Mouse (Mus musculus) intestine, postnatal 0 days (tissue): Measurements from ENCODE around the gene Otulin. TPM values are rescaled to one million over a fixed set of nuclear protein-coding genes. Genes with fewer than 3 reads are reported as not detected.
A peak's percentile ranks its signal among the peaks of the same experiment; 100 is the strongest.

Source experiments
- ATAC-seq: fragments of 200-750 bp; cut with Nextera tagmentation; 2 replicates; pipeline ENCODE4 v1.8.0; 2017; ENCODE audit warnings: mild to moderate bottlenecking, moderate TSS enrichment, moderate library complexity
- H3K27ac ChIP-seq: fragments of 300-500 bp; sonication (generic); 2 replicates; pipeline ENCODE4 v1.5.1; 2014; ENCODE audit warnings: mild to moderate bottlenecking, low read depth, low read length, moderate library complexity
- H3K27me3 ChIP-seq: fragments of 300-500 bp; sonication (generic); replicated peaks from 2 replicates; pipeline ENCODE4 v1.6.1; 2014; ENCODE audit warnings: low read length, mixed read lengths; ENCODE audit not compliant: control insufficient read depth, insufficient read depth
- H3K36me3 ChIP-seq: fragments of 300-500 bp; sonication (generic); 2 replicates; pipeline ENCODE4 v1.6.1; 2014; ENCODE audit warnings: mild to moderate bottlenecking, moderate library complexity; ENCODE audit not compliant: control insufficient read depth, insufficient read depth
- H3K4me1 ChIP-seq: fragments of 300-500 bp; sonication (generic); replicated peaks from 2 replicates; pipeline ENCODE4 v1.6.1; 2014; ENCODE audit warnings: antibody characterized with exemption, low read length, mixed read lengths; ENCODE audit not compliant: control insufficient read depth, insufficient read depth
- H3K4me2 ChIP-seq: fragments of 300-500 bp; sonication (generic); replicated peaks from 2 replicates; pipeline ENCODE4 v1.6.1; 2014; ENCODE audit warnings: low read depth, mild to moderate bottlenecking, moderate library complexity
- H3K4me3 ChIP-seq: fragments of 300-500 bp; sonication (generic); 2 replicates; pipeline ENCODE4 v1.5.1; 2014; ENCODE audit warnings: low read depth, low read length
- H3K9ac ChIP-seq: fragments of 300-500 bp; sonication (generic); 2 replicates; pipeline ENCODE4 v1.6.1; 2014; ENCODE audit warnings: mild to moderate bottlenecking, low read depth, low read length
- H3K9me3 ChIP-seq: fragments of 300-500 bp; sonication (generic); 2 replicates; pipeline ENCODE4 v1.6.1; 2016; ENCODE audit warnings: mixed run types; ENCODE audit not compliant: control insufficient read depth
- CTCF ChIP-seq: sonication (generic); IDR thresholded peaks from 2 replicates; pipeline ENCODE4 v1.5.1; 2016; ENCODE audit warnings: low read depth, mild to moderate bottlenecking, control low read depth, antibody characterized with exemption, moderate library complexity
- WGBS: fragments of 180-500 bp; shearing (Covaris S2); extraction: QIAGEN DNeasy Blood & Tissue Kit; methylation state at CpG from one replicate; pipeline ENCODE4 v1.1.7; 2014; 5-methylcytosine and 5-hydroxymethylcytosine counted together
- polyA plus RNA-seq: library from polyadenylated mRNA; unstranded; fragments of >200 nt; fragmentation: Nextera tagmentation; extraction: Ambion mirVana; gene quantifications from 2 replicates; pipeline ENCODE4 v1.2.1, GENCODE M21; 2015

The Otulin gene
- polyA plus RNA-seq, 1 experiment from 2014 or later, result 30.8 TPM

- no peak for TF ChIP-seq CTCF
- Histone ChIP-seq H3K4me3 (no peak overlapping the region), H3K4me1 (no peaks in the 10 kb centered on the region), H3K9ac (no peak overlapping the region), H3K4me2 (no peak overlapping the region), H3K36me3 (no peaks in the 10 kb centered on the region), H3K27me3 (no peaks in the 10 kb centered on the region), H3K27ac (no peak overlapping the region), H3K9me3 (no peaks in the 10 kb centered on the region)
- 82% methylated on average over 8 of the region's 8 CpGs for WGBS
- no peak for ATAC-seq
Observed at GRCm38 (mm10) chr15:27518026-27518425, 112.5 kb downstream of the Otulin start.

DNA sequence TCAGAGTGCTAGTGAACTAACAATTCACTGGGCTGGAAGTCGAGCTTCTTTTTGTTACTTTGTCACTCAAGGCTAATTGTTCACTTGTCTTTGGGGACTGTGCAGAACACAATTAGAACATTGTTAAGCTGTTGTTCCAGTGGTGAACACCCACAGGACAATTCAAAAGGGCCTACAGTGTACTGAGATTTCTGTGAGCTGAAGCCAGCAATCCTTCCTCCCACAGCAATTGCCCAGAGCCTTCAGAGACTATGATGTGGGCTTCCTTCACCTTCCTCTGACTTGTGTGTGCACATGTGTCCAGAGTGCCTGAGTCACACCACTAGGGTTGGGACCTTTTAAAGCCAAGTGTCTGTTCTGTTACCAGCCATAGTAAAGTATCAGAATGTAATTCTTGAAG, 113.6 kb downstream of the Otulin start:
- no peak for TF ChIP-seq CTCF
- 65% methylated on average over 1 of the region's 1 CpGs for WGBS
- H3K27ac ChIP-seq, result no peak overlapping the region
- H3K4me2 ChIP-seq, result no peak overlapping the region
- H3K36me3 ChIP-seq, result no peaks in the 10 kb centered on the region
- H3K4me1 ChIP-seq, result no peaks in the 10 kb centered on the region
- no peak overlapping the region for H3K9ac ChIP-seq
- no peak overlapping the region for H3K4me3 ChIP-seq
- H3K27me3 ChIP-seq, result no peaks in the 10 kb centered on the region
- no peaks in the 10 kb centered on the region for H3K9me3 ChIP-seq
- no peak for ATAC-seq

- ATAC-seq, result no peak
- WGBS, result 83% methylated on average over 17 of the region's 17 CpGs
- no peaks in the 10 kb centered on the region for H3K9me3 ChIP-seq
Observed at GRCm38 (mm10) chr15:27508982-27509381, 121.5 kb downstream of the Otulin start.

GRCm38 (mm10) chr15:27508169-27508568, 122.3 kb downstream of the Otulin start:
- Histone ChIP-seq H3K27me3 (no peaks in the 10 kb centered on the region), H3K9ac (no peak overlapping the region), H3K4me1 (peaks cover 20% of the 10 kb centered on the region), H3K27ac (peak overlapping the region; percentile 96; the same call in 1 of the 2 replicates), H3K4me3 (no peak overlapping the region), H3K36me3 (no peaks in the 10 kb centered on the region), H3K4me2 (no peak overlapping the region), H3K9me3 (no peaks in the 10 kb centered on the region)
- TF ChIP-seq CTCF, result no peak
- ATAC-seq, result no peak
- WGBS, result 81% methylated on average over 7 of the region's 7 CpGs

More at GRCm38 (mm10) chr15:27508982-27509381, 121.5 kb downstream of the Otulin start:
- H3K27ac ChIP-seq, result peak overlapping the region; percentile 47; the same call in 1 of the 2 replicates
- H3K9ac ChIP-seq, result no peak overlapping the region
- no peaks in the 10 kb centered on the region for H3K36me3 ChIP-seq
- peaks cover 11% of the 10 kb centered on the region for H3K4me1 ChIP-seq
- H3K4me2 ChIP-seq, result 0 out of 2 replicates have a peak overlapping the region, but pooled peaks have one; percentile 6
- H3K27me3 ChIP-seq, result no peaks in the 10 kb centered on the region
- TF ChIP-seq CTCF, result no peak
- H3K4me3 ChIP-seq, result no peak overlapping the region

GRCm38 (mm10) chr15:27506893-27507596, 123.4 kb downstream of the Otulin start:
- peaks cover 21% of the 10 kb centered on the region for H3K4me1 ChIP-seq
- H3K27me3 ChIP-seq, result no peaks in the 10 kb centered on the region
- WGBS, result 51% methylated on average over 15 of the region's 15 CpGs
- H3K4me3 ChIP-seq, result no peak overlapping the region
- no peak for TF ChIP-seq CTCF
- peak overlapping the region; percentile 53 for H3K4me2 ChIP-seq
- no peaks in the 10 kb centered on the region for H3K36me3 ChIP-seq
- peak overlapping the region; percentile 96 for H3K27ac ChIP-seq
- no peak overlapping the region for H3K9ac ChIP-seq
- no peaks in the 10 kb centered on the region for H3K9me3 ChIP-seq
- ATAC-seq, result peak; percentile 76

GRCm38 (mm10) chr15:27506127-27506886, 124.2 kb downstream of the Otulin start:
- no peaks in the 10 kb centered on the region for H3K27me3 ChIP-seq
- H3K36me3 ChIP-seq, result no peaks in the 10 kb centered on the region
- 22% methylated on average over 5 of the region's 5 CpGs for WGBS
- peak overlapping the region; percentile 96 for H3K27ac ChIP-seq
- no peak for TF ChIP-seq CTCF
- H3K4me3 ChIP-seq, result no peak overlapping the region
- no peak overlapping the region for H3K9ac ChIP-seq
- H3K4me1 ChIP-seq, result peaks cover 21% of the 10 kb centered on the region
- peak overlapping the region; percentile 53 for H3K4me2 ChIP-seq
- no peaks in the 10 kb centered on the region for H3K9me3 ChIP-seq
- peak; percentile 85 for ATAC-seq
